Mouse (Mus musculus): ENCODE data around the gene Hsd3b7. TPM values are rescaled to one million over a fixed set of nuclear protein-coding genes. Genes with fewer than 3 reads are reported as not detected.
"Not testable (repeated sequence)": the region's sequence is repeated elsewhere in the genome, so short reads cannot be mapped to it uniquely, and the experiment has no call there.

Hsd3b7 gene
- total RNA-seq, 2 experiments from 2014 or later: 16.8 to 56.1 TPM

DNA sequence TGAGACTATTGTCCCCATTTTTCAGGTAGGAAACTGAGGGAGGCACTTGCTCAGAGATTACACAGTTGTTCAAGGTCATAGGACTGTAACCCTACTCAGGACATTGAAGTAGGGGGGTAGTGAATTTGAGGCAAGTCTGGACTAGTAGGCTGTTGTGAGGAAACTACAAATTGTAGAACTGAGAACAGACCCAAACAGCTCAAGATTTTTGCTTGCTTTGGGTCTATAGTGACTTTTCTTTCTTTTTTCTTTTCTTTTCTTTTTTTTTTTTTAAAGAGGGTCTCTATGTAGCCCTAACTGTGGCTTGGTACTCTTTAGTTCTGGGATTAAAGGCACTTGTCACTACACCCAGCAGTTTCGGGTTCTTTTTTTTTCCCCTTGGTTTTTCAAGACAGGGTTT, 27.8 kb upstream of the Hsd3b7 start:
- no peak for ATAC-seq (replicated peaks; ENCODE audit: low FRiP score, low TSS enrichment, poor library complexity, severe bottlenecking)

DNA sequence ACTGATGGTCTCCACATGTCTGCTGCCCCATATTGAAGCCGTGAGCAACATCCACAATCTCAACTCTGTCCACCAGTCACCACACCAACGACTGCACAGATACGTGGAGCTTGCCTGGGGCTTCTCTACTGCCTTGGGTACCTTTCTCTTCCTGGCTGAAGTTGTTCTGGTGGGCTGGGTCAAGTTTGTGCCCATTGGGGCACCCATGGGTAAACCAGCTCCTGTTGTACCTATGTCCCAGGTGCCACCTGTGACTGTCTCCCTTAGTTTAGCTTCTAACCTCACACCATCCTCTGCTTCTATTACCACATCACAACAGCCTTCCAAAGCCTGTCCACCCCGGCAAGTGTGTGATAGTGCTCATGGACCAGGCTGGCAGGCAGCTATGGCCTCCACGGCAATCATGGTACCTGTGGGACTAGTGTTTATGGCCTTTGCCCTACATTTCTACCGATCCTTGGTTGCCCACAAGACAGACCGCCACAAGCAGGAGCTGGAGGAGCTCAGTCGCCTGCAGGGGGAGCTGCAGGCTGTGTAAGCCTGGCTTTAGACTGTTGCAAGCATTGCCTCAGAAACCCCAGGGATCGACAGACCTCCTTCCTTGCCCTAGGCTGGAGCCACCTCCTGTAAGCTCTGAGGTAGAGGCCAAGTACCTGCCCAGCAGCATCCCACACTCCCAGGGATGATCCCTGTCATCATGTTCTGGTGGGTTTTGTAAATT, 26.6 kb upstream of the Hsd3b7 start:
- peak; percentile 39 for ATAC-seq (replicated peaks; ENCODE audit: low FRiP score, low TSS enrichment, poor library complexity, severe bottlenecking)

DNA sequence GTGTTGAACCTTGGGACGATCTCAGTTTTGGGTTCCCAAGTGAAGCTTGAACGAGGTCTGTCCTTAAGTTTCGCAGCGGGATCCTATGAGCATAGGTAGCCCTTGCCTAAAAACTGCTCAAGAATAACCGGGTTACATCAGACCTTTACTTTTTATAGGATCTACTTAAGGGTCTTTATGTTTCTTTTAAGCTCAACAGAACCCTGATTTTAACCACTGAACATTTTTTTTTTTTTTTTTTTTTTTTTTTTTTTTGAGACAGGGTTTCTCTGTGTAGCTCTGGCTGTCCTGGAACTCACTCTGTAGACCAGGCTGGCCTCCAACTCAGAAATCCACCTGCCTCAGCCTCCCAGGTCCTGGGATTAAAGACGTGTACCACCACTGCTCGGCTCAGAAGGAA, 24.6 kb upstream of the Hsd3b7 start:
- not testable (repeated sequence) for ATAC-seq (replicated peaks; ENCODE audit: low FRiP score, low TSS enrichment, poor library complexity, severe bottlenecking)

GRCm38 (mm10) chr7:127776426-127776825, 24.0 kb upstream of the Hsd3b7 start, which contains the start of gene Setd1a:
Gene Setd1a, plus strand, starts transcription at chr7:127776670.
- ATAC-seq (replicated peaks; ENCODE audit: low FRiP score, low TSS enrichment, poor library complexity, severe bottlenecking): peak; percentile 61

GRCm38 (mm10) chr7:127776878-127777473, 23.4 kb upstream of the Hsd3b7 start:
- peak; percentile 82 for ATAC-seq (replicated peaks; ENCODE audit: low FRiP score, low TSS enrichment, poor library complexity, severe bottlenecking)

DNA sequence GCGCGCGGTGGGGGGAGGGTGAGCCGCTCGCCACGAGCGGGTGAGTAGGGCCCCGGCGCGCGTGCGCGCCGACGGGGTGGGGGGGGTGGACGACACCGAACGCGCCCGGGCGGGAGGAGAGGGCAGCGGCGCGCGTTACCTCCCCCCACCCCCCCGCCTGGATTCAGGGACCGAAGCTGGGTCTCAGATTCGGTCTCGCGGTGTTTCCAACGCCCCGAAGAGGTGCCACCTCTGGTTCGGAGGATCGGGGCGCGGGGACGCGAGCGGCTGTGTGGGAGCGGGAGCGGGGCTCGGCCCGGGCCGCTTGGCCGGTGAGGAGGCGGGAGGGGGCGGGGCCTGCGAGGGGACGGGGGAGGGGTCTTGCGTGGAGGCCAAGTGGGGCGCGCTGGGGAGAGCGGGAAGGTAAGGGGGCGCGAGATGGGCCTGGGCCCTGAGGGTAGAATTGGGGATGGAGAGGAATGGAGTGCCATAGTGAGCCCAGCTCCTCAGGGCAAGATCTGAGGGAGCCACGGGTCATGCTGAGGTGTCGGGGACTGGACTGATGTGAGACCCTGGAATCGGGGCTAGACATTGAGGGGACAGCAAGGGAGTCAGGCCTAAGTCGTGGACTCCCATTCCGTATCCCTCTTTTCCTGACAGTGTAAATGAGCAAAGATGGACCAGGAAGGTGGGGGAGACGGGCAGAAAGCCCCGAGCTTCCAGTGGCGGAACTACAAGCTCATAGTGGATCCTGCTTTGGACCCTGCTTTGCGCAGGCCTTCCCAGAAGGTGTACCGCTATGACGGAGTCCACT, 22.7 kb upstream of the Hsd3b7 start:
- ATAC-seq (replicated peaks; ENCODE audit: low FRiP score, low TSS enrichment, poor library complexity, severe bottlenecking): peak; percentile 29; the same call in 1 of the 2 replicates

DNA sequence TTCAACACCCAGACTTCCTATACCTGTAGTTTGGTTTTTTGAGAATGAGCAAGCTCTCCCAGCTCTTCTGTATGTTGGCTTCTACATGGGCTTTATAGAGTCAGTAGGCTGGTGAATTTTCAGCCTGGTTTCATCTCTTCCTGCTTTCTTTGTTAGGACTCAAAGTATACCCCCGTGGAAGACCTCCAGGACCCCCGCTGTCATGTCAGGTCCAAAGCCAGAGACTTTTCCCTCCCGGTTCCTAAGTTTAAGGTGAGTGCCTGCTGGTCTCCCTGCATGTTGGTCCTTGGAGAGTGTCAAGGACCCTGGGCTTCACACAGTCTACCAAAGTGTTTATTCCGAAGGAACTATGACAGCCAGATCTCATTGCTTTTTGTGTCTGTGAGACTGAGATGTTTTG, 22.1 kb upstream of the Hsd3b7 start:
- no peak for ATAC-seq (replicated peaks; ENCODE audit: low FRiP score, low TSS enrichment, poor library complexity, severe bottlenecking)

GRCm38 (mm10) chr7:127785308-127785707, 15.1 kb upstream of the Hsd3b7 start, which contains the start of gene Gm49388:
Gene Gm49388, plus strand, starts transcription at chr7:127785608.
- no peak for ATAC-seq (replicated peaks; ENCODE audit: low FRiP score, low TSS enrichment, poor library complexity, severe bottlenecking)

DNA sequence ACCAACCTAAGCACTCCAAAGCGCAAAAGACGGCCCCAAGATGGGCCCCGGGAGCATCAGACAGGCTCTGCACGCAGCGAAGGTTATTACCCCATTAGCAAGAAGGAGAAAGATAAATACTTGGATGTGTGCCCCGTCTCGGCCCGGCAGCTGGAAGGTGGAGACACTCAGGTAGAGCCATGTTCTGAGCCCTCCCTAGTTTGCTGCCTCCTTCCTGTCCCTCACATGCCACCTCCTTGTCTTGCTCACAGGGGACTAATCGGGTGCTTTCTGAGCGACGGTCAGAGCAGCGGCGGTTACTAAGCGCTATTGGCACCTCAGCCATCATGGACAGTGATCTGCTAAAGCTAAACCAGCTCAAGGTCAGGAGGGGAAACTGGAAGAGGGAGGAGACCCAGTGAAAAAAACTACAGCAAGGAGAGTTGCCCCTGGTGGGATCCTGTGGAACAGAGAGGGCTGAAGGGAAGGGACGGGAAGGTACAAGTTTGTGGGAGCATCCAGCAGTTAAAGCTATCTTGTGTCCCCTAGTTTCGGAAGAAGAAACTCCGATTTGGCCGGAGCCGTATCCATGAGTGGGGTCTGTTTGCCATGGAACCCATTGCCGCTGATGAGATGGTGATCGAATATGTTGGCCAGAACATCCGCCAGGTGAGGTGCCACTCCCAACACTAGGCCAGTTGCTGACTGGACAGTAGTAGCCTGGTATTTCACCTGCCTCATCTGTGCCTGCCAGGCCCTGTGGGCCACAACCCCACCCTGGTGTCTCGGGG, 3.1 kb upstream of the Hsd3b7 start:
- ATAC-seq (replicated peaks; ENCODE audit: low FRiP score, low TSS enrichment, poor library complexity, severe bottlenecking): no peak

- no peak for ATAC-seq (replicated peaks; ENCODE audit: low FRiP score, low TSS enrichment, poor library complexity, severe bottlenecking)
Observed at GRCm38 (mm10) chr7:127798591-127798990, 1.8 kb upstream of the Hsd3b7 start.

DNA sequence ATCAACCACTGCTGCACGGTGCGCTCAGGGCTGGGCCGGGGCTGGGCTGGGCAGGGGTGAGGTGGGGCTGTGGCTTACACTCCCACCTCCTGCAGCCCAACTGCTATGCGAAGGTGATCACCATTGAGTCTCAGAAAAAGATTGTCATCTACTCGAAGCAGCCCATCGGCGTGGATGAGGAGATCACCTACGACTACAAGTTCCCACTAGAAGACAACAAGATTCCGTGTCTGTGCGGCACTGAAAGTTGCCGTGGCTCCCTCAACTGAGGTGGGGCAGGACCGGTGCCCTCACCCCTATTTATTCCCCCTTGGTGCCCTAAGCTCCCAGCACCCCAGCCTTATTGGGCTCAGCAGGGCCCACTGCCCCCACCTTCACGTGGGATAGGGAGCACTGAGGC, 1.2 kb upstream of the Hsd3b7 start:
- no peak for ATAC-seq (replicated peaks; ENCODE audit: low FRiP score, low TSS enrichment, poor library complexity, severe bottlenecking)

- ATAC-seq (replicated peaks; ENCODE audit: low FRiP score, low TSS enrichment, poor library complexity, severe bottlenecking): no peak
Observed at GRCm38 (mm10) chr7:127799738-127800137, 666 bp upstream of the Hsd3b7 start.

DNA sequence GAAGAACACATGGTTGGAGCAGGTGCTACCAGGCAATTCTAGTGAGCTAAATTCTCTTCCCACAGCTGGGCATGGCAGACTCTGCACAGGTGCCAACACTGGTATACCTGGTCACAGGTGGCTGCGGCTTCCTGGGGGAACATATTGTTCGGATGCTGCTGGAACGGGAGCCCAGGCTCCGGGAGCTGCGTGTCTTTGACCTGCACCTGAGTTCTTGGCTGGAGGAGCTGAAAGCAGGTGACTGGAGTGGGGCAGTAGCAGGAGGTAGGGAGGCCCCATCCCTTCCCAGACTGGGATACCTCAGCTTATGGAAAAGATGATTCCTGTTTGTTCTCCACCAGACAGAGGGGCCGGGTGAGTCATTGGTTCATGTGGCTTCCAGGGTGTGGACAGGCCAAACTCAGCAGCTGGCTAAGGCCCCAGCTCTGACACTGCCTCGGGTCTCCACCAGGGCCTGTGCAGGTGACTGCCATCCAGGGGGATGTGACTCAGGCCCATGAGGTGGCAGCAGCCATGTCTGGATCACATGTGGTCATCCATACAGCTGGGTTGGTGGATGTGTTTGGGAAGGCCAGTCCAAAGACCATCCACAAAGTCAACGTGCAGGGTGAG, 712 bp downstream of the Hsd3b7 start:
- ATAC-seq (replicated peaks; ENCODE audit: low FRiP score, low TSS enrichment, poor library complexity, severe bottlenecking): no peak

GRCm38 (mm10) chr7:127802313-127802712, 1.9 kb downstream of the Hsd3b7 start:
- ATAC-seq (replicated peaks; ENCODE audit: low FRiP score, low TSS enrichment, poor library complexity, severe bottlenecking): no peak

DNA sequence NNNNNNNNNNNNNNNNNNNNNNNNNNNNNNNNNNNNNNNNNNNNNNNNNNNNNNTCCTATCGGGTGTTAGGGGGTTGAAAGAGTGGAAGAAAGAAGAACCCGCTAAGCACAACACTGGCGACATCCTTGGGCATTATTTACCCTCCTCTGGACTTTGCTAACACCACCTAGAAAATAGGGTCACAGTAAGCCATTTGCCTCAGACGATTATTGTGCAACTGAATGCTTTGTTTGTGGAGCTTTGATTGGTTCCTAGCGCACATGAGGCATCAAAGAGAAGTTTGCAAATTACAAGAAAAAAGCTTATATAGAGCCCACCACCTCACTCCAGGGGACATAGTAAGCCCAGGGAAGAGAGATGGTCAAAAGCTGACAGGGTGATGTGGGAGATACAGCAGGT, 8.4 kb downstream of the Hsd3b7 start:
- ATAC-seq (replicated peaks; ENCODE audit: low FRiP score, low TSS enrichment, poor library complexity, severe bottlenecking): no peak

DNA sequence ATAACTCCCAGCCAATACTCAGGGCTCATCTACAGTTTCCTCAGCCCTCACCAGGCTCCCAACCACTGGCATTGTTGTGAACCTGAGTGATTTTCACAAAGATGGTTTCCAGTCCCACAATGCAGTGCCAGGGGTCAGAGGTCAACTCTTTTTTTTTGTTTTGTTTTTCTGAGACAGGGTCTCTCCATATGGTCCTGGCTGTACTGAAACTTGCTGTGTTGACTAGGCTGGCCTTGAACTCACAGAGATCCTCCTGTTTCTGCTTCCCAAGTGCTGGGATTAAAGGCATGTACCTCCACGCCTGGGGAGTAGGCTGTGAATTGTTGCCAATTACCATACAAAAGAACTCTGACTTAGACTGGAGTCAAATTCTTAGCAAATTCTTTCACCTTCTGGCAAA, 9.4 kb downstream of the Hsd3b7 start:
- ATAC-seq (replicated peaks; ENCODE audit: low FRiP score, low TSS enrichment, poor library complexity, severe bottlenecking): no peak

- no peak for ATAC-seq (replicated peaks; ENCODE audit: low FRiP score, low TSS enrichment, poor library complexity, severe bottlenecking)
Observed at GRCm38 (mm10) chr7:127810650-127811049, 10.2 kb downstream of the Hsd3b7 start.

- ATAC-seq (replicated peaks; ENCODE audit: low FRiP score, low TSS enrichment, poor library complexity, severe bottlenecking): no peak
Observed at GRCm38 (mm10) chr7:127811240-127811639, 10.8 kb downstream of the Hsd3b7 start.

- no peak for ATAC-seq (replicated peaks; ENCODE audit: low FRiP score, low TSS enrichment, poor library complexity, severe bottlenecking)
Observed at GRCm38 (mm10) chr7:127812292-127812691, 11.9 kb downstream of the Hsd3b7 start.

All from megakaryocyte-erythroid progenitor cell, adult 5-6 weeks (primary cell).